Mouse (Mus musculus) stomach, embryonic 14.5 days (tissue): ENCODE measurements at regions not wholly inside any gene's neighbourhood (a gene's known extent, or its start where the extent isn't known, plus 50 kb on each side); places are given as distances from the start of the nearest gene placed in this dataset.

Experiments used
- ATAC-seq: fragments of 200-750 bp; cut with Nextera tagmentation; 2 replicates; pipeline ENCODE4 v1.8.0; 2017; ENCODE audit warnings: low read depth, moderate TSS enrichment; ENCODE audit not compliant: insufficient number of reproducible peaks, insufficient read depth, low FRiP score
- H3K27ac ChIP-seq: fragments of 300-500 bp; sonication (generic); 2 replicates; pipeline ENCODE4 v1.5.1; 2014; ENCODE audit warnings: mild to moderate bottlenecking, low read length, moderate library complexity, mixed read lengths
- H3K27me3 ChIP-seq: fragments of 300-500 bp; sonication (generic); 2 replicates; pipeline ENCODE4 v1.6.1; 2014; ENCODE audit warnings: low read length, control low read depth, mixed read lengths; ENCODE audit not compliant: control insufficient read depth, insufficient read depth
- H3K36me3 ChIP-seq: fragments of 300-500 bp; sonication (generic); 2 replicates; pipeline ENCODE4 v1.6.1; 2014; ENCODE audit warnings: mild to moderate bottlenecking, control low read depth, low read length, moderate library complexity, mixed read lengths; ENCODE audit not compliant: control insufficient read depth, insufficient read depth
- H3K4me1 ChIP-seq: fragments of 300-500 bp; sonication (generic); 2 replicates; pipeline ENCODE4 v1.6.1; 2014; ENCODE audit warnings: low read length, control low read depth, mixed read lengths; ENCODE audit not compliant: control insufficient read depth, insufficient read depth
- H3K4me2 ChIP-seq: fragments of 300-500 bp; sonication (generic); replicated peaks from 2 replicates; pipeline ENCODE4 v1.6.1; 2014; ENCODE audit warnings: low read depth, low read length, control low read depth
- H3K4me3 ChIP-seq: fragments of 300-500 bp; sonication (generic); 2 replicates; pipeline ENCODE4 v1.5.1; 2014; ENCODE audit warnings: low read depth, low read length, control low read depth
- H3K9ac ChIP-seq: fragments of 300-500 bp; sonication (generic); replicated peaks from 2 replicates; pipeline ENCODE4 v1.6.1; 2014; ENCODE audit warnings: low read depth, mild to moderate bottlenecking, control low read depth, low read length, moderate library complexity, mixed read lengths
- H3K9me3 ChIP-seq: fragments of 300-500 bp; sonication (generic); 2 replicates; pipeline ENCODE4 v1.6.1; 2016; ENCODE audit warnings: low read depth, low read length, control low read depth; ENCODE audit not compliant: control insufficient read depth
- WGBS: fragments of 180-500 bp; shearing (Covaris S2); extraction: QIAGEN DNeasy Blood & Tissue Kit; methylation state at CpG from one replicate; pipeline ENCODE4 v1.1.7; 2014; 5-methylcytosine and 5-hydroxymethylcytosine counted together

DNA sequence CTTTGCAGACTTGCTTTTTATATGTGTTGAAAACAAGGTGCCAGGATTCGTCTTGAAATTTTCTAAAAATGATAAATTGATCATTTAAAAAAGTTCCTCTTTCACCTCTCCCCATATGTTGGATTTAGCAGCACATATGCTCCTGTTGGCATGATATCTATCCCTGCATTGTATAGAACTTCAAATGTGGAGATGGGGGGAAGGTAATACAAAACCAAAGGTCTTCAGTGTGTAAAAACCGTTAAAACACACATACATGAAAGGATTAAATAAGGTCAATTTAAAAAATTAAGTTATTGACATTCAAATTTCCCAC, 345.0 kb upstream of the Lcorl start:
- H3K9me3 ChIP-seq = no peaks in the 10 kb centered on the region
- H3K9ac ChIP-seq = no peak overlapping the region
- 76% methylated on average over 2 of the region's 2 CpGs for WGBS

DNA sequence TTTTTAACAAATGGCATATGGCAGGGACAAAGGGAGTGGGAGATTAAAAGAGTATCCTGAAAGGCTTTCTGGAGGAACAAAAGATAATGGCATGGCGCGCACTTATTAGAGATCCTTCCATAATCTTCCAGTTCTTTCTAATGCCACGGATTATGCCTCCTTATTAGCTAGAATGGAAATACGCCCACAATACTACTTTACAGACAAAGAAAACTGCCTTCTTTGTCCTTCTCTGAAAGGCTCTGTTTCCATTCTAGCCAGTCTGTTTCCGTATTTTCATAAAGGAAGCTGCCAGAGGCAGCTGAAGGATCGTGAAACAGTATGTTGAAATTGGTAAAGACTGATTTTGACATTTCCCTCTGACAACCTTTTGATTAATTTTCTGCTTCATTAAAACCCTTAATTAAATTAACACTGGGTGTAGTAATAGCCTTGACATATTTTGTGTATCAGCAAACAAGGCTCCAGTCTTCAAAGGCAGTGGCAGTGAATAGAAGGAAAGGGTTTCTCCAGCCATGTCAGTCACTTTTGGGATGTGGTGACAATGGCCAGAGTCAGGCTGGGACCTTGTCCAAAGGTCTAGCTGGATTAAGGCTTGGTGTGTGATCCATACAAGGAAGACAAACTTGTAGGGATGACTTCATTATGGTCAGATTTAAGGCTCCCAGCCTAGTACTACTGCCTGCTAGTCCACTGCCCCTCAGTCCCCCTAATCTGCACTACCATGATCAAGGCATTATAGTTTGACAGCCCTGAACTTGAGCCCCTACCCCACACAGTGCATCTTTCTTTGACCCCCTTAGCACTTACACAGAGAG, 344.4 kb upstream of the Lcorl start:
- Histone ChIP-seq H3K27me3 (no peaks in the 10 kb centered on the region), H3K9me3 (no peaks in the 10 kb centered on the region), H3K36me3 (no peaks in the 10 kb centered on the region), H3K4me2 (no peak overlapping the region), H3K4me3 (no peak overlapping the region), H3K27ac (no peak overlapping the region), H3K4me1 (no peaks in the 10 kb centered on the region), H3K9ac (no peak overlapping the region)
- 77% methylated on average over 6 of the region's 6 CpGs for WGBS
- ATAC-seq = no peak

More for the DNA sequence above, 345.0 kb upstream of the Lcorl start:
- Histone ChIP-seq H3K4me3 (no peak overlapping the region), H3K27ac (no peak overlapping the region), H3K4me1 (no peaks in the 10 kb centered on the region), H3K36me3 (no peaks in the 10 kb centered on the region), H3K27me3 (no peaks in the 10 kb centered on the region), H3K4me2 (no peak overlapping the region)
- no peak for ATAC-seq

- no peaks in the 10 kb centered on the region for H3K27me3 ChIP-seq
Measured at GRCm38 (mm10) chr5:46186908-46187307, 329.5 kb upstream of the Lcorl start.

GRCm38 (mm10) chr5:46182157-46182556, 324.7 kb upstream of the Lcorl start:
- Histone ChIP-seq H3K4me2 (no peak overlapping the region), H3K27ac (no peak overlapping the region), H3K4me1 (no peaks in the 10 kb centered on the region), H3K9me3 (no peaks in the 10 kb centered on the region), H3K9ac (no peak overlapping the region), H3K4me3 (no peak overlapping the region), H3K36me3 (no peaks in the 10 kb centered on the region), H3K27me3 (no peaks in the 10 kb centered on the region)
- WGBS = 48% methylated on average over 2 of the region's 2 CpGs
- no peak for ATAC-seq

More at GRCm38 (mm10) chr5:46186908-46187307, 329.5 kb upstream of the Lcorl start:
- WGBS = 89% methylated on average over 2 of the region's 2 CpGs
- H3K4me3 ChIP-seq = no peak overlapping the region
- no peak overlapping the region for H3K27ac ChIP-seq
- H3K9me3 ChIP-seq = no peaks in the 10 kb centered on the region
- H3K4me2 ChIP-seq = no peak overlapping the region
- no peak overlapping the region for H3K9ac ChIP-seq
- ATAC-seq = no peak
- no peaks in the 10 kb centered on the region for H3K4me1 ChIP-seq
- no peaks in the 10 kb centered on the region for H3K36me3 ChIP-seq

DNA sequence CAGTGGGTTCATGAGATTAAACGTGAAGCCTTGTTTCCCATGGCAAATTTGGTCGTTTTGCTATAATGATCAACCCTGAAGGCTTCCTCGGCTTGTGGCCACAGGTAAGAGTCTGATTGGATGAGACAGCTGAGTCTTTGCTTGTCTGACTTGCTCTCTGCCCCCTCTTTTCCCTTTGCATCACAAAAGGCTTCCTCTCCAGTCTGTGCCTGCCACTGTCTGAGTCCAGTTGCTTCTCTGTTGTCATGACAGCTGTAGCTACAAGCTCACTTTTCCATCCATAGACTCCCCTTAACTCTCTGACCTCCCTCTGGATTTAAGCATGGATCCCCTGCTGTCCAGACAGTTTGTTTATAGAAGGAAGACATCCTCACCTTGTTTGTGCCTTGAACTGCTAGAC, 314.9 kb upstream of the Lcorl start:
- WGBS = 31% methylated on average over 3 of the region's 3 CpGs
- no peak overlapping the region for H3K9ac ChIP-seq
- H3K4me1 ChIP-seq = no peaks in the 10 kb centered on the region
- no peak overlapping the region for H3K4me2 ChIP-seq
- H3K27me3 ChIP-seq = no peaks in the 10 kb centered on the region
- no peaks in the 10 kb centered on the region for H3K9me3 ChIP-seq
- no peaks in the 10 kb centered on the region for H3K36me3 ChIP-seq
- no peak overlapping the region for H3K4me3 ChIP-seq
- no peak overlapping the region for H3K27ac ChIP-seq
- no peak for ATAC-seq

- no peaks in the 10 kb centered on the region for H3K9me3 ChIP-seq
- H3K4me1 ChIP-seq = no peaks in the 10 kb centered on the region
- H3K27me3 ChIP-seq = no peaks in the 10 kb centered on the region
- H3K4me2 ChIP-seq = no peak overlapping the region
- no peak overlapping the region for H3K9ac ChIP-seq
- 80% methylated on average over 4 of the region's 4 CpGs for WGBS
- H3K27ac ChIP-seq = no peak overlapping the region
- ATAC-seq = no peak
- H3K4me3 ChIP-seq = no peak overlapping the region
- no peaks in the 10 kb centered on the region for H3K36me3 ChIP-seq
Measured at GRCm38 (mm10) chr5:46160774-46161173, 303.4 kb upstream of the Lcorl start.

DNA sequence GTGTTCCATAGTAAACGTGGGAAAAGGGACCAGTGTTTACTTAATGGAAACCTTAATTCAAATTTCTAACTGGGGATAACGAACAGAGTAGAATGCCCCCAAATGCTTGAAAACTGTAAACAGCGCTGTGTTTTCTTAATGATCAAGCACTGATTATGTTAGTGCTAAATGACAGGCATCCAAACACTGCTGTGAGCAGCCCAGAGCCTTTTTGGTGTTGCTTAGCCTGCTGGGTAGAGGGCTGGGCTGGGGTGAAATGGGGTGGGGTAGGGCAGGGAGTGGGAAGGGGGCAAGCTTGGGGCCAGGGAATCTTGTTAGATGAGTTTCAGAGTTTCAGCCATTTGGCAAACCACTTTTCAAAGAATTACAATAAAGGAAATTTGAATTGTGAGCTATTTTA, 294.6 kb upstream of the Lcorl start:
- Histone ChIP-seq H3K27me3 (no peaks in the 10 kb centered on the region), H3K9ac (no peak overlapping the region), H3K4me3 (no peak overlapping the region), H3K36me3 (no peaks in the 10 kb centered on the region), H3K4me1 (no peaks in the 10 kb centered on the region), H3K9me3 (no peaks in the 10 kb centered on the region), H3K27ac (no peak overlapping the region), H3K4me2 (no peak overlapping the region)
- no peak for ATAC-seq
- WGBS = 44% methylated on average over 3 of the region's 3 CpGs

GRCm38 (mm10) chr5:46150825-46151224, 293.4 kb upstream of the Lcorl start:
- no peak overlapping the region for H3K4me3 ChIP-seq
- H3K36me3 ChIP-seq = no peaks in the 10 kb centered on the region
- H3K9me3 ChIP-seq = no peaks in the 10 kb centered on the region
- no peak for ATAC-seq
- H3K9ac ChIP-seq = no peak overlapping the region
- no peaks in the 10 kb centered on the region for H3K4me1 ChIP-seq
- no peak overlapping the region for H3K4me2 ChIP-seq
- H3K27ac ChIP-seq = no peak overlapping the region
- WGBS = 52% methylated on average over 6 of the region's 6 CpGs
- no peaks in the 10 kb centered on the region for H3K27me3 ChIP-seq
